Mouse (Mus musculus) testis, adult 2 months (tissue): Measurements from ENCODE around the gene Cnga3. TPM values are rescaled to one million over a fixed set of nuclear protein-coding genes. Genes with fewer than 3 reads are reported as not detected.

Experiments used
- H3K27ac ChIP-seq: fragments of 200-500 bp; 2 replicates; pipeline ENCODE4 v1.5.1; 2012; ENCODE audit warnings: low read depth, low read length; ENCODE audit not compliant: control insufficient read depth, insufficient read depth
- H3K27me3 ChIP-seq: fragments of 200-500 bp; 2 replicates; pipeline ENCODE4 v1.6.1; 2012; ENCODE audit warnings: mild to moderate bottlenecking, low read length, moderate library complexity; ENCODE audit not compliant: control insufficient read depth, insufficient read depth
- H3K36me3 ChIP-seq: fragments of 200-500 bp; 2 replicates; pipeline ENCODE4 v1.6.1; 2012; ENCODE audit warnings: mild to moderate bottlenecking, low read length; ENCODE audit not compliant: control insufficient read depth, insufficient read depth
- H3K4me1 ChIP-seq: fragments of 200-500 bp; 2 replicates; pipeline ENCODE4 v1.6.1; 2012; ENCODE audit warnings: low read length; ENCODE audit not compliant: control insufficient read depth, insufficient read depth
- H3K4me3 ChIP-seq: fragments of 200-500 bp; 2 replicates; pipeline ENCODE4 v1.5.1; 2012; ENCODE audit warnings: low read depth, mild to moderate bottlenecking, low read length, moderate library complexity, mixed read lengths; ENCODE audit not compliant: control insufficient read depth
- CTCF ChIP-seq: fragments of 200-500 bp; IDR thresholded peaks from 2 replicates; pipeline ENCODE4 v1.5.1; 2012; ENCODE audit warnings: low read depth, mild to moderate bottlenecking, inconsistent platforms, low read length, moderate library complexity; ENCODE audit not compliant: control insufficient read depth, insufficient read depth, insufficient replicate concordance
- POLR2A ChIP-seq: fragments of 200-500 bp; IDR thresholded peaks from 2 replicates; pipeline ENCODE4 v1.6.1; 2012; ENCODE audit warnings: low read depth, mild to moderate bottlenecking, inconsistent platforms, low read length, moderate library complexity; ENCODE audit not compliant: control insufficient read depth
- polyA plus RNA-seq: library from polyadenylated mRNA; depleted of rRNA; stranded (reverse); fragments of >200 nt; gene quantifications from 2 replicates; pipeline ENCODE4 v1.2.3, GENCODE M21; 2012; rRNA removed

The Cnga3 gene
- polyA plus RNA-seq, 1 experiment = 0.62 TPM

DNA sequence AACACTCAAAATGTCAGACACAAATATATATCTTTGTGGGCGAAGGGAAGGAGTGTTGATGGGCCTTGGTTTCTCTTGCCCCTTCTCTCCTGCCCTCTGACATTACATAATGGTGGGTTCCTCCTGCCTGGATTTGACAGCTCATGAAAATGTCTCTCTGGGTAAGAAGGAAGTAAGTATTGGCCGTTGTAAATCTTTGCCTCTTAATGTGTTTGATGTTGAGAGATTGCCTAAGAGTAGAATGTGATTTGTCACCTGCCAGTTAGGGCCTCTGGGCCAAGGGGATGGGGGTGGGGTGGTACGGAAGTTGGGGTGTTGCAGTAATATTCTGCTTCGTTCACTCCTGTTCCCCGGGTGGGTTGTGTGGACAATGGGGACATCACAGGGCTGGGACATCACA is 86.4 kb downstream of the Cnga3 start:
- no peaks in the 10 kb centered on the region for H3K27me3 ChIP-seq
- H3K36me3 ChIP-seq = no peaks in the 10 kb centered on the region
- peaks cover 13% of the 10 kb centered on the region for H3K4me1 ChIP-seq
- TF ChIP-seq CTCF = no peak
- TF ChIP-seq POLR2A = no peak
- H3K27ac ChIP-seq = peak overlapping the region; percentile 83; the same call in 1 of the 2 replicates
- peak overlapping the region; percentile 99 for H3K4me3 ChIP-seq

DNA sequence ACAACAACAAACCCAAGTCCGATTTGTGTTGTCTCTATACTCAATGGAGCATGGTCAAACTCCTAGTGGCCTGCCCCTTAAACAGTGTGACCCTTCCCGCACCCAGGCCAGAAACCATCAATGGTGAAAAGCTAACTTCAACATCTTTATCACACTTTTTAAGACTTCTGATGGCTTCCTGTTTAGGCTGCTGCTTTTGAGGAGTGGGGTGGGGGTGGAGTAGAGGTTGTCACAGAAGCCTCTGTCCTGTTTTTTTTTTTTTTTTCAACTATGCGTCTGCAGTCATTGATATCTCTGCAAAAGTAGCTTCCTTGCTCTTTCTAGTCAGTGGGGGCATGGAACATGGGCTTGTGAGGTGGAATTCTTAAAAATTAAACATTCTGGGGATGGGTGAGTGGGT is 88.6 kb downstream of the Cnga3 start:
- Histone ChIP-seq H3K4me3 (no peak overlapping the region), H3K27ac (no peak overlapping the region), H3K4me1 (peaks cover 13% of the 10 kb centered on the region), H3K36me3 (no peaks in the 10 kb centered on the region), H3K27me3 (no peaks in the 10 kb centered on the region)
- TF ChIP-seq CTCF = no peak
- TF ChIP-seq POLR2A = no peak

DNA sequence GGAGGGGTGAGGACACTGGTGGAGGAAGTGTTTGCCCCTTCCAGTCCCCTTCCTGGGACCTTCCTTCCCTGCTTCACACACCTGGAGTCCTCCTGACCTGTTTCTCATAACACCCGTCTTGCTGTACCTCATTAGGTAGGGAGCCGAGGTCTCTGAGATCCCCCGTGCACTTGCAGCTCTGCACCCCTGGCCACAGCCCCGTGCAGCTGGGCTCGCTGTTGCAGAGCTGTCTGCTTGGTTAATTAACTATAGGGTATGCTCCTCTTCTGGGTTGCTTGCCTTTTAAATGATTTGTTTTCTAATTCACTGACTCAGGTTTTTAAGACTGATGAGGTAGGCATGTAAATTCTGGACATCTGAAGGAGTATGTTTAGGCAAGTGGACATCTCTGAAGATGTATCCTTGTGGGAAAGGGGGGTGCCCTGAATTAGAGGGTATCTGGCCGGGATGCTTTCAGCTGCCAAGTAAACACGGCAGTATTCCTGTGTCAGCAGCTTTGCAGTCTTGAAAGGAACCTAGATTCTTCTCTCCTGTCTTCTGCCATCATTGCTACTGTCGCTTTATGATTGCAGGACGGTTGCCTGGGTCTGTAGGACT is 91.6 kb downstream of the Cnga3 start:
- Histone ChIP-seq H3K27ac (no peak overlapping the region), H3K36me3 (no peaks in the 10 kb centered on the region), H3K4me1 (peaks cover 4% of the 10 kb centered on the region; the same call in 1 of the 2 replicates), H3K27me3 (no peaks in the 10 kb centered on the region), H3K4me3 (no peak overlapping the region)
- no peak for TF ChIP-seq POLR2A
- no peak for TF ChIP-seq CTCF

DNA sequence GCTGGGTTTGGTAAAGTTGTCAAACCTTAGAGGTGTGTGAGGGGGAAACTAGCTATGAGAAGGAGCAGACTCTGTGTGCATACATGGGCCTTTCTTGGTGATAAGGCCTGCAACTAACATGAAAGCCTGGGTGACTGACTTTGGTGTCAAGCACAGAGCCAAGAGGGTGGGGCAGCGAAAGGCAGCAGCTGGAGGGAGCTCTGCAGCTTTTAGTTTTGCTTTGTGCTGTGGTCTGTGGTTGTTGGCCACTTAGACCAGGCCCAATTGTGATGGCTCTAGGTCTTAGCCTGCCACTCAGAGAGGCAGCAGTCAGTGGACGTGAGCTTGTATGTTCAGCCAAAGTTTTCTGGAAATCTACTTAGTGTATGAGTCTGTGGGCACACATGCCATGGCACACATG is 93.4 kb downstream of the Cnga3 start:
- Histone ChIP-seq H3K4me1 (peaks cover 2% of the 10 kb centered on the region; the same call in 1 of the 2 replicates), H3K27me3 (no peaks in the 10 kb centered on the region), H3K27ac (no peak overlapping the region), H3K36me3 (no peaks in the 10 kb centered on the region), H3K4me3 (no peak overlapping the region)
- TF ChIP-seq CTCF (no peak), POLR2A (no peak)

DNA sequence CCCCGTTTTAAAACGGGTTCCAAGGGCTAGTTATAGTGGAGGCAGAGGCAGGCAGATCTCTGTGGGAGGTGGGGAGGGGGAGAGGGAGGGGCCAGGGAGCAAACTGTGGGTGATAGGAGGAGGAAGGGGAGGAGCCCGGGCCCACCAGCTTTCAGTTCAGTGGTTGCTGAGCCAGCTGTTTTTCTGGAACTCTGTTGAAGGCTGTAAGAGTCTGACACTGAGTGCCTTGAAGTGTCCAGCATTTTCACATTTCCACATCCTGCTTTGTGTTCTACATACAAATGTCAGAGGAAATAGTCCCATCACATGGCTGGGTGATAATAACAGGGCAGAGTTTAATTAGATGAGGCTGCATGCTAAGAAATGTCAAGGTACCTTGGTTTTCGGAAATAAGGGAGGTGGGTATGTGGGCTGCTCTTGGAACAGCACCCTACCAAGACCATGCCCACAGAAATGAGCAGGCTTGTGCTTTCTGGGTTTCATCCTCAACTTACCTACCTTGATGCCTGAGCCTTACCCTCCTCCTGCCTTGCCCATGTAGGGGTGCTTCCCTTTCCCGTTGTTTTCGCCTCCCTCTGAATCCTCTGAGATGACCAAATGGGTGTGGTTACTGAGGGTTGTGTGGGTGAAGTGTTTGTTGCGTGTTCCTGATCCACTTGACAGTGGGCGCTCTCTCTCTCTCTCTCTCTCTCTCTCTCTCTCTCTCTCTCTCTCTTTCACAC is 93.9 kb downstream of the Cnga3 start:
- H3K27me3 ChIP-seq = no peaks in the 10 kb centered on the region
- no peak for TF ChIP-seq POLR2A
- no peak for TF ChIP-seq CTCF
- no peaks in the 10 kb centered on the region for H3K4me1 ChIP-seq
- no peaks in the 10 kb centered on the region for H3K36me3 ChIP-seq
- H3K4me3 ChIP-seq = no peak overlapping the region
- H3K27ac ChIP-seq = no peak overlapping the region

DNA sequence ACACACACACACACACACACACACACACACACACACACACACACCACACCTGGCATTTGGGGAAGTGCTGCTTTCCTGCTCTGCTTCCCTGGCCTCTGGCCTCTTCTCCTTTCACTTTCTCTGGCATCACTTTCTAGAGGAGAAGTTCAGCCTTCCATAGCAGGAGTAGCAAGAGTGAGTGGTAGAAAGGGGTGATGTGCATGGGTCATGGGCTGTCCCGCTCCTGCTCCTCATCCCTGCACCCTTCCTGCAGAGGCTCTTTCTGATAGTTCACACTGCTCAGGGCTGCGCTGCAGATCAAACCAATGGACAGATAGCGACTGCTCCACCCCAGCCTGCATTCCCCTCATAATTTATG is 94.5 kb downstream of the Cnga3 start:
- Histone ChIP-seq H3K27me3 (no peaks in the 10 kb centered on the region), H3K4me3 (no peak overlapping the region), H3K27ac (no peak overlapping the region), H3K4me1 (no peaks in the 10 kb centered on the region), H3K36me3 (no peaks in the 10 kb centered on the region)
- no peak for TF ChIP-seq POLR2A
- no peak for TF ChIP-seq CTCF

DNA sequence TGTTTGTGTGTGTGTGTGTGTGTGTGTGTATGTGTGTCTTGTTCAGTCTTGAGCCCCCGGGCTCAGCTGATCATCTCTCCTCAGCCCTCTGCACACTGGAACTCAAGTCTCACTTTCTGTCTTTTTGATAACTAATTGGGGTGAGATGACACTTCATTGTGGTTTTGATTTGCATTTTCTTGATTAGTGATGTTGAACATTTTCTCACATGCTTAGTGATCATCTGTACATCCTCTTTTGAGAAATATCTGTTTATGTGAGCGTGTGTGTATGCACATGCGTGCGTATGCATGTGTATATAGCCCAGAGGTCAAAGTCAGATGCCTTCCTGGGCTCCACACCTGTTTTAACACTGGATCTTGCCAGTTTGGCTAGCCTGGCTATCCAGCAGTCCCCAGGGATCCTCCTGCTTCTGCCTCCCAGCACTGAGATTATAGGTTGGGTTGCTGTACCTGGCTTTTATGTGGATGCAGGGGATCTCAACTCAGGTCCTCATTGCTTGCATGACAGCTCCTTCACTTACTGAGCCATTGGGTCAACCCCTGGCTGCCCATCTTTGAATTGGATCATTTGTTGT is 95.8 kb downstream of the Cnga3 start:
- Histone ChIP-seq H3K27ac (no peak overlapping the region), H3K36me3 (no peaks in the 10 kb centered on the region), H3K4me1 (no peaks in the 10 kb centered on the region), H3K4me3 (no peak overlapping the region), H3K27me3 (no peaks in the 10 kb centered on the region)
- TF ChIP-seq CTCF = no peak
- no peak for TF ChIP-seq POLR2A

Other genes with a start within 250 kb of the Cnga3 start
- 219 and 242 TPM in 2 replicates for gene Vwa3b, start 187.8 kb upstream of the Cnga3 start, polyA plus RNA-seq
- 68.1 and 74.6 TPM in 2 replicates for gene Inpp4a, start 85.4 kb downstream of the Cnga3 start, polyA plus RNA-seq
- gene Coa5, start 215.7 kb downstream of the Cnga3 start, polyA plus RNA-seq = 32.6 and 41.0 TPM in 2 replicates
- gene Unc50, start 215.7 kb downstream of the Cnga3 start, polyA plus RNA-seq = 46.9 and 67.5 TPM in 2 replicates